Mouse (Mus musculus): ENCODE measurements around the gene Sema3a. TPM values are rescaled to one million over a fixed set of nuclear protein-coding genes. Genes with fewer than 3 reads are reported as not detected.

The Sema3a gene
- polyA plus RNA-seq, 1 experiment from 2014 or later: 30.8 TPM

DNA sequence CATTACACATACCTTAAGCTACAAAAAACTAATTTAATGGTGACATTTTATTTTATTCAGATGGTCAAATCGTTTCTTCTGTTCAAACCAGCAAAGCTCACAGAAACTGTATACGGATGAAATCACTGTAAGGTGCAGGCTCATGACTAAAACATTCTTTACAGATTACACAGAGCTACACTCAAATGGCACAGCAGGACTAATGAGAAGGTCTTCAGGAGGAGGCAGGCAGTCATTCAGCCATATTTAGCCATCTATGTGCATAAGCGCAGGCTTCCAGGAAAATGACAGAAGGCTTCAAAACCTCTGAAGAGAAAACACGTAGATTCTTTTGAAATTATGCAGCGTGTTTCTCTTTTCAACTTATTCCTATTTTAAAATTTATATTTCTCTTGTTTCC lies 24.7 kb downstream of the Sema3a start:
- H3K4me1 ChIP-seq (replicated peaks; ENCODE audit: control insufficient read depth, insufficient read depth, low read length): no peaks in the 10 kb centered on the region
- WGBS: 85% methylated on average over 5 of the region's 5 CpGs
- no peak for ATAC-seq (ENCODE audit: low read depth)
- no peaks in the 10 kb centered on the region for H3K9me3 ChIP-seq (ENCODE audit: control insufficient read depth, low read length)
- H3K4me3 ChIP-seq (ENCODE audit: low read length): no peak overlapping the region
- no peak overlapping the region for H3K4me2 ChIP-seq (ENCODE audit: low read depth, low read length)
- H3K27me3 ChIP-seq (ENCODE audit: control insufficient read depth, insufficient read depth, low read depth, low read length): no peaks in the 10 kb centered on the region
- H3K9ac ChIP-seq (ENCODE audit: low read length): no peak overlapping the region
- H3K27ac ChIP-seq (ENCODE audit: low read length): no peak overlapping the region
- H3K36me3 ChIP-seq (ENCODE audit: control insufficient read depth, insufficient read depth, low read length): no peaks in the 10 kb centered on the region

DNA sequence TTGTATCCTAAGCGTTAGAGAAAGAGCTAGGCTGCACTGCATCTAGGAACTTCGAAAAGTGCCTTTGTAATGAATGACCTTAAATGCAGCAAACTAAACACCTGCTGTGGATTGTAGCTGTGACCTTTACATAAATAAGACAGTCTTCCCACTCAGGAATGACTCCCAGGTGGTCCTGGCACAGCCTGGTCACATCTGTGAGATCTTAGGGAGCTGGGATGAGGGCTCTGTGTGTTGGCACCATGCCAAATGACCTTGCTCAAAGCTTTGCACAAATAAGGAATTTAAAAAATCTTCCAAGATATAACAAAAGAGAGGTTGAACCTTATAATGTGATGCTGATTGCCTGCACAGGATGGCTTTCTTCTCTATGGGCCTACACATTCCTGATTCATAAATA lies 25.8 kb downstream of the Sema3a start:
- Histone ChIP-seq H3K4me1 (replicated peaks; ENCODE audit: control insufficient read depth, insufficient read depth, low read length) (no peaks in the 10 kb centered on the region), H3K36me3 (ENCODE audit: control insufficient read depth, insufficient read depth, low read length) (no peaks in the 10 kb centered on the region), H3K27me3 (ENCODE audit: control insufficient read depth, insufficient read depth, low read depth, low read length) (no peaks in the 10 kb centered on the region), H3K27ac (ENCODE audit: low read length) (no peak overlapping the region), H3K4me3 (ENCODE audit: low read length) (no peak overlapping the region), H3K9me3 (ENCODE audit: control insufficient read depth, low read length) (no peaks in the 10 kb centered on the region), H3K4me2 (ENCODE audit: low read depth, low read length) (no peak overlapping the region), H3K9ac (ENCODE audit: low read length) (no peak overlapping the region)
- WGBS: 52% methylated on average over 2 of the region's 2 CpGs
- ATAC-seq (ENCODE audit: low read depth): no peak

DNA sequence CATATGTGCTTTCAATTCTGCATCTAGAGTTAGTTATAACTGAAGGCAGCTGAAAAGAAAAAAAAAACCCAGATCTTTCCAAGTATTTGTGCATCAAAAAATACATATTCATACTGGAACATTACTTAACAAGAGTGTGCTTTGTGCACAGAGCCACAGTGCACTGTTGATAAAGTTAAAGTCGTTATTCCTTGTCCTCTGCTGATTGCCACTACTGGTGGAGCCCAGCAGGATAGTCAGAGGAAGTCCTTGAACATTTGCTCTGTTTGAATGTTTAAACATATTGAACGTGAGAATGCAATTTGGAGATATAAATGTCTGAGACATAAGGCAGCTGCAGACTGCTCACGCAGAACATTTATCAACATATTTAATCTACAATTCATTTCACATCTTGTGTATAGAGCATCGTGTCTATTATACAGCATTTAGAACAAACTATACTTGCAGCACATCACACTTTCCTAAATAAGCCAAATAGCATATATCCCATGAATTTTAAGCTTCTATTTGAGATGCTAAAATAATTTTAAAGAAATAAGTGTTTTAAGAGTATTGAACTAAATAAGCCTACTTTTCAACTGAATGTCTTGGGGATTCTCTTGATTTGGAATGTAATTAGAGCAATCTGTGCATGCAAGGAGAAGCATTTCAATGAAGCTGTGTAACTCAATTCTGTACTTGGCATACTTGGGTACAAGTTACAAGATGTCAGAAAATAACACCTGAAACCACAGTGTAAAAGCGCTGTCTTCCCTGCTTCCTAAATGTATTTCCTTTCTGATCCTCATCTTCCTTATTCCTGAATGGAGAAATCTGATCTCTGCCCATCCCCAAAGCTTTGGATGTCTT lies 32.8 kb downstream of the Sema3a start:
- no peak overlapping the region for H3K27ac ChIP-seq (ENCODE audit: low read length)
- WGBS: 36% methylated on average over 5 of the region's 5 CpGs
- no peaks in the 10 kb centered on the region for H3K36me3 ChIP-seq (ENCODE audit: control insufficient read depth, insufficient read depth, low read length)
- H3K4me2 ChIP-seq (ENCODE audit: low read depth, low read length): no peak overlapping the region
- no peaks in the 10 kb centered on the region for H3K4me1 ChIP-seq (replicated peaks; ENCODE audit: control insufficient read depth, insufficient read depth, low read length)
- no peak overlapping the region for H3K4me3 ChIP-seq (ENCODE audit: low read length)
- ATAC-seq (ENCODE audit: low read depth): peak; percentile 36; the same call in 1 of the 2 replicates
- no peak overlapping the region for H3K9ac ChIP-seq (ENCODE audit: low read length)
- H3K27me3 ChIP-seq (ENCODE audit: control insufficient read depth, insufficient read depth, low read depth, low read length): no peaks in the 10 kb centered on the region
- H3K9me3 ChIP-seq (ENCODE audit: control insufficient read depth, low read length): no peaks in the 10 kb centered on the region

DNA sequence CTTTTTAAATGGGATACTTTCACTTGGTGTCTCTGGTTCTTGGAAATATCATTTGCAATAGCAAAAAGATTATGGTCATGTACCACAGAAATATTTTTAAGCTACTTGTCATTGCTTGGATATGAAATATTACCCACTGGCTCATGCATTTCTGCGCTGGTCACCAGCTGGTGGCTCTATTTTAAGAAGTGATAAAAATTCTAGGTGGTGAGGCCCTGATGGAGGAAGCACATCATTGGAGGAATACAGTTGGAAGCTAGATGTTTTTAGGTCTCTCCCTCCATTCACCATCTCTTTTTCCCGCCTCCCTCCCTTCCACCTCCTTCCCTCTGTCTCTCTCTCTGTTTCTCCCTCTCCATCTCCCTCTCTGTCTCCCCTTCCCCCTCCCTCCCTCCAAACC lies 57.0 kb downstream of the Sema3a start:
- Histone ChIP-seq H3K9me3 (ENCODE audit: control insufficient read depth, low read length) (no peaks in the 10 kb centered on the region), H3K27ac (ENCODE audit: low read length) (no peak overlapping the region), H3K9ac (ENCODE audit: low read length) (no peak overlapping the region), H3K36me3 (ENCODE audit: control insufficient read depth, insufficient read depth, low read length) (no peaks in the 10 kb centered on the region), H3K4me1 (replicated peaks; ENCODE audit: control insufficient read depth, insufficient read depth, low read length) (no peaks in the 10 kb centered on the region), H3K4me2 (ENCODE audit: low read depth, low read length) (no peak overlapping the region), H3K4me3 (ENCODE audit: low read length) (no peak overlapping the region), H3K27me3 (ENCODE audit: control insufficient read depth, insufficient read depth, low read depth, low read length) (no peaks in the 10 kb centered on the region)
- 85% methylated on average over 2 of the region's 2 CpGs for WGBS
- ATAC-seq (ENCODE audit: low read depth): no peak

DNA sequence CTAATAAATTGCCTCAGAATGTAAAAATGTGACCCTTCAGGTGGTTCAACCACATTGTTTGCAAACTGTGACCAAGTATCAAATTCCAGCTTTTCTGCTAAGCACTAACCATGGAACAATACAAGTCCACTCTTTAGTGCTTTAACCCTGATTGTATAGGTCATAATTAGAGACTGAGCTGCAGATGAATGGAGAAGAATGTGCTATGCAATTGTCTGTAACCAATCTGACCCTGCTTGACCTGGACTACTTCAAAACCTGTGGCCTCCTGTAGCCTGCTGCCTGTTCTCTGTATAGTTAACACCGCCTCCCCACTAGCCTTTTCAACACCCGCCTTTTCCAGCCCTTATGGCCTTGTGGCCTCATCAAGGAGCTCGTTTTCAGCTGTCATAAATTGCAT lies 72.7 kb downstream of the Sema3a start:
- no peak for ATAC-seq (ENCODE audit: low read depth)
- Histone ChIP-seq H3K4me3 (ENCODE audit: low read length) (no peak overlapping the region), H3K9ac (ENCODE audit: low read length) (no peak overlapping the region), H3K27me3 (ENCODE audit: control insufficient read depth, insufficient read depth, low read depth, low read length) (no peaks in the 10 kb centered on the region), H3K4me2 (ENCODE audit: low read depth, low read length) (no peak overlapping the region), H3K27ac (ENCODE audit: low read length) (no peak overlapping the region), H3K36me3 (ENCODE audit: control insufficient read depth, insufficient read depth, low read length) (no peaks in the 10 kb centered on the region), H3K9me3 (ENCODE audit: control insufficient read depth, low read length) (no peaks in the 10 kb centered on the region), H3K4me1 (replicated peaks; ENCODE audit: control insufficient read depth, insufficient read depth, low read length) (no peaks in the 10 kb centered on the region)
- WGBS: 39% methylated on average over 3 of the region's 3 CpGs

DNA sequence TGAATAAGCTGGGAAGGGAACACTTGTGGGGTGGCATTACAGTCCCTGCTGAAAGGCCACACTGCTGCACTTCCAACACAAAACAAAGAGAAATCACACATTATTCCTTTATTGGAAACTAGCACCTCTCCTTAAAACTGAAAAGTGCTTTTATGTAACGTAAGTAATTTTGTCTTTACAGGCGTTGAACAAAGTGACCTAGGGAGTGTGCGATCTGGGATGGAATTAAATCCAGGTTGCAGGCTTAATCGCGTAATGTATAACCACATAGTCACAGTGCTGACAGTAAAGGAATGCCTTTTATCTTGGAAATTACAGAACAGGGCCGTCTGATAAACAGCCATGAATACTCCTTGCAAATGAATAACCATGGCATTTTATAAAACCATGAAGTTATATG lies 74.5 kb downstream of the Sema3a start:
- Histone ChIP-seq H3K9me3 (ENCODE audit: control insufficient read depth, low read length) (no peaks in the 10 kb centered on the region), H3K9ac (ENCODE audit: low read length) (no peak overlapping the region), H3K4me2 (ENCODE audit: low read depth, low read length) (no peak overlapping the region), H3K27me3 (ENCODE audit: control insufficient read depth, insufficient read depth, low read depth, low read length) (no peaks in the 10 kb centered on the region), H3K4me1 (replicated peaks; ENCODE audit: control insufficient read depth, insufficient read depth, low read length) (no peaks in the 10 kb centered on the region), H3K4me3 (ENCODE audit: low read length) (no peak overlapping the region), H3K36me3 (ENCODE audit: control insufficient read depth, insufficient read depth, low read length) (no peaks in the 10 kb centered on the region), H3K27ac (ENCODE audit: low read length) (no peak overlapping the region)
- ATAC-seq (ENCODE audit: low read depth): no peak
- 71% methylated on average over 6 of the region's 6 CpGs for WGBS

DNA sequence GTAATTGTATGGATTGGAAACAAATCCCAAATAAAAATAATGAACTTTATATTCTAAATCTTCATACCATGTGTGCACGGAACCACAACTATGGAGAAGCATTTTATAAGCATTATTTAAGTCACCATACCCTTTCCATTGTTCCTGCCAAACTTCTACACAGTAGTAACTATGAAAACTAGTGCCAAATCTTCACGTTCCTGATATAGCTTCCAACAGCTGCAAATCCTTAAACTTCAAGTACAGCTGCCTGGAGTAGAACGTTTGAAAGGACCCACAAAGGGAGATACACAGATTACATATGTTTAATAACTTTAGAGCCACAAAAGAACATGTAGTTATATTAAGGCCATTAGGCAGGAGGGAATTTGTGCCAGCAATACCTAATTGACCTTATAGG lies 130.1 kb downstream of the Sema3a start:
- H3K36me3 ChIP-seq (ENCODE audit: control insufficient read depth, insufficient read depth, low read length): no peaks in the 10 kb centered on the region
- H3K4me1 ChIP-seq (replicated peaks; ENCODE audit: control insufficient read depth, insufficient read depth, low read length): 0 out of 2 replicates have a peak, but pooled peaks cover 3% of the 10 kb centered on the region
- no peak overlapping the region for H3K4me3 ChIP-seq (ENCODE audit: low read length)
- WGBS: 27% methylated on average over 3 of the region's 3 CpGs
- H3K27me3 ChIP-seq (ENCODE audit: control insufficient read depth, insufficient read depth, low read depth, low read length): no peaks in the 10 kb centered on the region
- no peaks in the 10 kb centered on the region for H3K9me3 ChIP-seq (ENCODE audit: control insufficient read depth, low read length)
- H3K9ac ChIP-seq (ENCODE audit: low read length): no peak overlapping the region
- peak; percentile 89 for ATAC-seq (ENCODE audit: low read depth)
- H3K4me2 ChIP-seq (ENCODE audit: low read depth, low read length): no peak overlapping the region
- no peak overlapping the region for H3K27ac ChIP-seq (ENCODE audit: low read length)

DNA sequence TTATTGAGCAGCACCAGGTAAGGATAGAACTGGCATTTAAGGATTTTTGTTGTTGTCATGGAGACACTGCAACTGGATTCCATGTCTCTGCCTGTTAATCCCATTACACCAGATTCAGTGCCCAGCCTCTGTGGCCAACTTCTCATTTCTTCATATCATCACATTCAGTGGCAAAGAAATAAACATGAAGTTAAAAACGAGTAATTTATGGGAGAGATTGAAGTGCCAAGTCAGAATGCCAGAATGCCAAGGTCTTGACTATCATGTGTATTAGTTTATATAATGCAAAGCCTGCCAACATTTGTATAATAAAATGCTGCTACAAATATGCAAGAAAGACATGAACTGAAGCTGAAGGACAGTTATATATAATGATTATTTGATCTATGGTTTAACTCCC lies 131.1 kb downstream of the Sema3a start:
- ATAC-seq (ENCODE audit: low read depth): no peak
- WGBS: 45% methylated on average over 1 of the region's 1 CpGs

DNA sequence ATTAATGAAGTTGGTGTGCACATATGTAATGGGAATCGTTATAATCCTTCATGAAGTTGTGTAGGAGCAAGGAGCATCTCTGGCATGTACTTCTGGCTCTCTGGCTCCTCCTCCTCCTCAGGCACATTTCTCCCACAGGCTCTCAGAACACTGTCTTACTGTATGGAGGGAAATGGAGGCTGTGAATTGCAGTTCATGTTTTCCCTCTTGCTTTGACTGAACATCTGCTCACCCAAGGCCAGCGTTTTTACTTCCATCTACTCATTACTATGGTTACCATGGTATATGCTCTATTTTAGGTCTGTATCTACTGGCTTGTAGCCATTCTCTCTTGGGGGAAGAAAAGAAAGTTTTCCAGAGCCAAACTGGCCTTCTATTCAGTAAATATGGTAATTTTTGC lies 137.9 kb downstream of the Sema3a start:
- no peak overlapping the region for H3K27ac ChIP-seq (ENCODE audit: low read length)
- H3K4me2 ChIP-seq (ENCODE audit: low read depth, low read length): no peak overlapping the region
- H3K4me1 ChIP-seq (replicated peaks; ENCODE audit: control insufficient read depth, insufficient read depth, low read length): no peaks in the 10 kb centered on the region
- H3K9ac ChIP-seq (ENCODE audit: low read length): no peak overlapping the region
- 46% methylated on average over 2 of the region's 2 CpGs for WGBS
- H3K27me3 ChIP-seq (ENCODE audit: control insufficient read depth, insufficient read depth, low read depth, low read length): no peaks in the 10 kb centered on the region
- H3K36me3 ChIP-seq (ENCODE audit: control insufficient read depth, insufficient read depth, low read length): no peaks in the 10 kb centered on the region
- ATAC-seq (ENCODE audit: low read depth): no peak
- H3K4me3 ChIP-seq (ENCODE audit: low read length): no peak overlapping the region
- H3K9me3 ChIP-seq (ENCODE audit: control insufficient read depth, low read length): no peaks in the 10 kb centered on the region

More for the DNA sequence above, 131.1 kb downstream of the Sema3a start:
- H3K4me3 ChIP-seq (ENCODE audit: low read length): no peak overlapping the region
- H3K27me3 ChIP-seq (ENCODE audit: control insufficient read depth, insufficient read depth, low read depth, low read length): no peaks in the 10 kb centered on the region
- H3K4me1 ChIP-seq (replicated peaks; ENCODE audit: control insufficient read depth, insufficient read depth, low read length): 0 out of 2 replicates have a peak, but pooled peaks cover 3% of the 10 kb centered on the region
- H3K27ac ChIP-seq (ENCODE audit: low read length): no peak overlapping the region; the same call in 1 of the 2 replicates
- H3K9ac ChIP-seq (ENCODE audit: low read length): no peak overlapping the region
- no peaks in the 10 kb centered on the region for H3K9me3 ChIP-seq (ENCODE audit: control insufficient read depth, low read length)
- no peaks in the 10 kb centered on the region for H3K36me3 ChIP-seq (ENCODE audit: control insufficient read depth, insufficient read depth, low read length)
- H3K4me2 ChIP-seq (ENCODE audit: low read depth, low read length): no peak overlapping the region
